Mouse (Mus musculus) brain, embryonic 18.5 days (tissue): ENCODE measurements around the gene Megf11.
"Not testable (repeated sequence)": the region's sequence is repeated elsewhere in the genome, so short reads cannot be mapped to it uniquely, and the experiment has no call there.

Source experiments
- DNase-seq: peaks from one replicate; pipeline ENCODE4 v3.0.0-alpha.2; 2012; ENCODE audit warnings: low read depth, low spot score

Megf11 gene

GRCm38 (mm10) chr9:64466090-64466489 lies 80.7 kb downstream of the Megf11 start:
- no peak for DNase-seq

DNA sequence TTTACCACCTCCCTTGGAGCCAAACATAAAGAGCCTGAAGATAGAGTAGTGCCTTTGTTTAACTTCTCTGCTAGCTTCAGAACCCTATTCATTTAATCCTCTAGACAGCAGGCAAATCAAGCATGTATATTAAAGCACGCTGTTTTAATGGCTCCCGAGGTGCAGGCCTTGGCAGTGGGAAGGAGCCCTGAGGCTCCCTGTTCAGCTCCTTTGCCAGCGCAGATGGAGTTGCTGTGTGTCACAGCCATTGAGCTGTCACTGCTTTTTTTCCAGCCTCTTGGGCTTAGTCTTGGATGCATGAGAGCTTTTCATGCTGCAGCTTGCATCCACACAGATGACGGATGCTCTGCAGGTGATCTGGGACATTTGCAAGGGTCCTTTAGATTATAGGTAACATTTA lies 81.1 kb downstream of the Megf11 start:
- DNase-seq: peak; percentile 28

- no peak for DNase-seq
These were observed 85.4 kb downstream of the Megf11 start for GRCm38 (mm10) chr9:64470806-64471205.

- no peak for DNase-seq
These were observed 85.9 kb downstream of the Megf11 start for GRCm38 (mm10) chr9:64471336-64471735.

DNA sequence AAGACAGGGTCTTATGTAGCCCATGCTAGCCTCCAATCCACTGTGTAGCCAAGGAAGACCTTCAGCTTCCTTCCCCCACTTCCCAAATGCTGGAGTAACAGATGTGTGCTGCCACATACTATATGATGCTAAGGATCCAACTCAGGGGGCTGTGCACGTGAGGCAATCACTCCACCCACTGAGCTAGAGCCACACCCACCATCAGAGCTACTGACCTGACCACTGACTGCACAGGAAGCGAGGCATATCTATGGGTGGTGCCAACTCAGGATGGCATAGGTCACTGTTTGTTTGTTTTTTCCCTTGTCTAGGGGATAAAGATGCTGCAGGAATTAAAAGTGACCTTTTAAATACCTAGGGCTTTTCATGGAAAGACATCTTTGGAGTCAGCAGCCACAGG lies 86.7 kb downstream of the Megf11 start:
- no peak for DNase-seq

- DNase-seq: no peak
These were observed 87.3 kb downstream of the Megf11 start for GRCm38 (mm10) chr9:64472743-64473142.

GRCm38 (mm10) chr9:64473170-64473569 lies 87.7 kb downstream of the Megf11 start:
- DNase-seq: no peak

GRCm38 (mm10) chr9:64473695-64474094 lies 88.3 kb downstream of the Megf11 start:
- peak; percentile 22 for DNase-seq

DNA sequence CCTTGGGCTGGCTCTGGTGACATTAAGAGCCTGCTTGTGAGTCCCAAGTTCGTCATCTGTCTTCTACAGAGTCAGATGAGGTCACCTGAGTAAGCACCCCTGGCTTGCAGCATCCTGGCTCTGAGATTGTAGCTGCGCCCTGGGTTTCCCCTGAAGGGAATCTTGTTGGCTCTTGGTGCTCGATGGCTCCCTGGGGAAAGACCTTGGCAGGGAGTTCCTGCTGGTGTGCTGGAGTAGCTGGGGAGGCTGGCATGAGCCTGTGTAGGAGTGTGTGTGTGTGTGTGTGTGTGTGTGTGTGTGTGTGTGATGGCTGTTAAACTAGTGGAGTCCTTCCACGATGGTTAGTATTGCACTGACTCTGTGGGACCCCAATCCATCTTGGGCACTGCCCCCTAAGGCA lies 88.7 kb downstream of the Megf11 start:
- DNase-seq: no peak

DNA sequence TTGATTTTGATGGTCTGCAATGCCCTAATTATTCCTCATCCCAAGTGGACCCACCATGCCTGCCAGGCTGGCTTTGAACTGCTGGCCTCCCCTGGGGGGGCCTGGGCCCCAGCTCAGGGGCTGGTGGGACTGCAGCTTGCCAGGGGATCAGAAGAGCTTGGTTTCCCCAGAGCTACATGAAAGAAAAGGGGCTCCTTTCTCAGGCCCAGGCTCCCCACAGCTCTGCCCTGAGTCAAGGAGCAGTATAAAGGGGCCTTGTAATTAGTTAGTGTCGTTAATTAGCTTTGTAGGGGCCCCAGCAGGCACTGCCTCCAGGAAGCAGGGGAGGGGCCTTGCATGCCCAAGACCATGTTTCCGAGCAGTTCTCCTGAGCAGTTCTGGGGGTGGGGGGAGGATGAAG lies 90.5 kb downstream of the Megf11 start:
- DNase-seq: no peak

DNA sequence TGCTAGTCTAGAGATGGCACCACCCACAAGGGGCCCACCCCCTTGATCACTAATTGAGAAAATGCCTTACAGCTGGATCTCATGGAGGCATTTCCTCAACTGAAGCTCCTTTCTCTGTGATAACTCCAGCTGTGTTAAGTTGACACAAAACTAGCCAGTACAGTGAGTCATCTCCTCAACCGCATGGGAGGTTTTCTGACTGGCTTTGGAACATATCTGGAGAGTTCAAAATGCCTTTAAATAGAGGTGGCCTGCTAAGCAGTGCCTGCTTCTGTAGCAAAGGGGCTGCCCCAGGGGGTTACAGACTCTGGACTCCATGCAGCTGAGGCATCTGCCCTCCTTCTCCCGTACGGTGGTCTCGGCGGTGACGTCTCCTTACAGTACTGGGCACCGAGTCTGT lies 92.0 kb downstream of the Megf11 start:
- DNase-seq: not testable (repeated sequence)

GRCm38 (mm10) chr9:64482126-64482525 lies 96.7 kb downstream of the Megf11 start:
- no peak for DNase-seq

DNA sequence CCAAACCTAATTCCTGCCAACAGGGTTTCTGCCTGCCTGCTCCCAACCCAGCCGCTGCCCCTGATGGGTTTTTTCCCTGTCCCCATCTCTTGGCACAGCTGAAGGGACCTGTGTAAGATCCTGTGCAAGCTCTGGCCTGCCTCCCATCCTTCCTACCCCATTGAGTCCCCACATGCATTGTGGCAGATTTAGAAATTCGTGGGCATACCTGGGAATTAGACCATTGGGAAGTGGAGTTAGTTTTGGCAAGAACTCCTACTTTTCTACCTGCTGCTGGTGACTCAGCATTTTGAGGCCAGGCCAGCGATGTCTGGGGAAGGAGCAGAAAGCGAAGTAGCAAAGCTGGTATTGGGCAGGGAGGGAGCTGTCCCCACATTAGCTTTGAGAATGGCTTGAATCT lies 102.0 kb downstream of the Megf11 start:
- DNase-seq: no peak

GRCm38 (mm10) chr9:64494647-64495046 lies 109.2 kb downstream of the Megf11 start:
- DNase-seq: no peak

GRCm38 (mm10) chr9:64498929-64499328 lies 113.5 kb downstream of the Megf11 start:
- peak; percentile 66 for DNase-seq

DNA sequence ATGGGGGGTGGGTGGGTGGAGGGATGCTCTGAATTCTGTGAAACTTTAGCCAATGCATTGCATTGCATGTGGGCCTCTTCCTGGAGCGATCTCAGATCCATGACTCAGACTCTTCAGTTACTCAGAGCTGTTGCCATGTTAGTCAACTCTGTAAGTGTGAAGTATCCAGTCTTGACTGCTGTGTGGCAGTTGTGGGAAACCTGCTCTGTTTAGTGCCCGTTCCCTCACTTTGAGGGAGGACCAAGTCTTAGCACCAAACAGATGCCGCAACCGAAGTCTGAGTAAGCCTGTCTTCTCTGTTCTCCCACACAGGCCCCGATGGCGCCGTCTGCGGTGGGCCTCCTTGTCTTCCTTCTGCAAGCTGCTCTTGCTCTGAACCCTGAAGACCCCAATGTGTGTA lies 115.8 kb downstream of the Megf11 start:
- DNase-seq: no peak

GRCm38 (mm10) chr9:64503996-64504395 lies 118.6 kb downstream of the Megf11 start:
- no peak for DNase-seq

GRCm38 (mm10) chr9:64504456-64504855 lies 119.0 kb downstream of the Megf11 start:
- no peak for DNase-seq

GRCm38 (mm10) chr9:64504921-64505320 lies 119.5 kb downstream of the Megf11 start:
- DNase-seq: no peak

GRCm38 (mm10) chr9:64506440-64507206 lies 121.2 kb downstream of the Megf11 start:
- DNase-seq: no peak

GRCm38 (mm10) chr9:64507207-64507517 lies 121.7 kb downstream of the Megf11 start:
- DNase-seq: no peak

DNA sequence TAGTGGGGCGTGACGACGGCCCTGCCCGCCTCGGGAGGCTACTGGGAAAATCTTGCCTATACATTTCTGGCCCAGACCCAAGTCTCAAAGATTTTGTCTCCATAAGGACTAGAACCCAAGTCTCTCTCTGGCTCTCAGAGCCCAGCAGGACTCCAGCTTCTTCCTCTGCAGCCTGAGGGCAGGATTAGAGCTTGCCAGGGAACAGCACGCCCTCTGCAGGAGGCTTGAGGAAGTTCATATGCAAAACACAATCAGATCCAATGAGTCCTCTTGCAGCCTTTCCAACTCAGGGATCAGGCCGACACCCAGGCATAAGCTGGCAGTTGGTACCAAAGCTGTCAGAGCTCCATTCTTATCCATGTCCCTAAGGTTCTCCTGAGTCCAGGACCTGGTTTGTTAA lies 122.6 kb downstream of the Megf11 start:
- DNase-seq: no peak

GRCm38 (mm10) chr9:64514826-64515225 lies 129.4 kb downstream of the Megf11 start:
- DNase-seq: no peak
